Mouse (Mus musculus): Measurements from ENCODE around the gene E130309D02Rik. TPM values are rescaled to one million over a fixed set of nuclear protein-coding genes. Genes with fewer than 3 reads are reported as not detected.

E130309D02Rik gene
- polyA plus RNA-seq, 1 experiment = not detected

- TF ChIP-seq CTCF (IDR thresholded peaks at IDR 0.05; ENCODE audit: insufficient read depth, low read depth, low read length) (no peak), POLR2A (IDR thresholded peaks at IDR 0.05; ENCODE audit: insufficient read depth, low read depth, low read length) (no peak)
- H3K27ac ChIP-seq (ENCODE audit: insufficient read depth, low read depth, low read length) = no peak overlapping the region
- H3K4me1 ChIP-seq (ENCODE audit: control insufficient read depth, insufficient read depth, low read length) = peaks cover 35% of the 10 kb centered on the region
- H3K4me3 ChIP-seq (ENCODE audit: insufficient read depth, low read depth, low read length) = no peak overlapping the region
- 88% methylated on average over 6 of the region's 6 CpGs for WGBS
These were observed 48.4 kb downstream of the E130309D02Rik start for GRCm38 (mm10) chr5:143266794-143267193.

GRCm38 (mm10) chr5:143265409-143265808 is 49.8 kb downstream of the E130309D02Rik start:
- Histone ChIP-seq H3K4me3 (ENCODE audit: insufficient read depth, low read depth, low read length) (no peak overlapping the region), H3K4me1 (ENCODE audit: control insufficient read depth, insufficient read depth, low read length) (peaks cover 32% of the 10 kb centered on the region), H3K27ac (ENCODE audit: insufficient read depth, low read depth, low read length) (no peak overlapping the region)
- 39% methylated on average over 1 of the region's 1 CpGs for WGBS
- no peak for TF ChIP-seq POLR2A (IDR thresholded peaks at IDR 0.05; ENCODE audit: insufficient read depth, low read depth, low read length)
- TF ChIP-seq CTCF (IDR thresholded peaks at IDR 0.05; ENCODE audit: insufficient read depth, low read depth, low read length) = no peak

DNA sequence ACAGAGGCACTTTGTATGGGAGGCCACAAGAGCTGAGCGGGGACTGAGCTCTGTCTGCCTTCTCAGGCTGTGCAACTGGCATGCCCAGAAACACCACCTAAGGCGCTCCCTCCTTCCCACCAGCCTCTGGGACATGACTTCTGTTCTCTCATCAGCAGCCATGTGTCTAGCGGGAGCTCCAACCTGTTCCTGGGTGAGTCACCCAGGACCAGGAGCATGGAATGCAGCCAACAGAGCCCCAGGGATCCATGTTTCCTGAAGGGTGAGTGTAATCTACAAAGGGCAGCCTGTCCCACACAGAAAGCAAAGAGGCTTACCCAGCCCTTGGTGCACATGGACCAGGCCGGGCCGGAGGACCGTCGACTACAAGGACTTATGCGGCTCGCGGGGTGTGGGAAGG is 50.5 kb downstream of the E130309D02Rik start:
- H3K4me3 ChIP-seq (ENCODE audit: insufficient read depth, low read depth, low read length) = no peak overlapping the region
- TF ChIP-seq POLR2A (IDR thresholded peaks at IDR 0.05; ENCODE audit: insufficient read depth, low read depth, low read length) (no peak), CTCF (IDR thresholded peaks at IDR 0.05; ENCODE audit: insufficient read depth, low read depth, low read length) (no peak)
- H3K27ac ChIP-seq (ENCODE audit: insufficient read depth, low read depth, low read length) = no peak overlapping the region
- peaks cover 32% of the 10 kb centered on the region for H3K4me1 ChIP-seq (ENCODE audit: control insufficient read depth, insufficient read depth, low read length)
- WGBS = 64% methylated on average over 10 of the region's 10 CpGs

GRCm38 (mm10) chr5:143261636-143262035 is 53.5 kb downstream of the E130309D02Rik start:
- 69% methylated on average over 8 of the region's 8 CpGs for WGBS
- TF ChIP-seq CTCF (IDR thresholded peaks at IDR 0.05; ENCODE audit: insufficient read depth, low read depth, low read length) (no peak), POLR2A (IDR thresholded peaks at IDR 0.05; ENCODE audit: insufficient read depth, low read depth, low read length) (no peak)
- H3K4me3 ChIP-seq (ENCODE audit: insufficient read depth, low read depth, low read length) = no peak overlapping the region
- H3K27ac ChIP-seq (ENCODE audit: insufficient read depth, low read depth, low read length) = no peak overlapping the region
- peaks cover 19% of the 10 kb centered on the region for H3K4me1 ChIP-seq (ENCODE audit: control insufficient read depth, insufficient read depth, low read length)

- TF ChIP-seq POLR2A (IDR thresholded peaks at IDR 0.05; ENCODE audit: insufficient read depth, low read depth, low read length) (no peak), CTCF (IDR thresholded peaks at IDR 0.05; ENCODE audit: insufficient read depth, low read depth, low read length) (no peak)
- WGBS = 93% methylated on average over 5 of the region's 5 CpGs
- no peak overlapping the region for H3K27ac ChIP-seq (ENCODE audit: insufficient read depth, low read depth, low read length)
- no peak overlapping the region for H3K4me3 ChIP-seq (ENCODE audit: insufficient read depth, low read depth, low read length)
- no peaks in the 10 kb centered on the region for H3K4me1 ChIP-seq (ENCODE audit: control insufficient read depth, insufficient read depth, low read length)
These were observed 59.4 kb downstream of the E130309D02Rik start for GRCm38 (mm10) chr5:143255802-143256201.

DNA sequence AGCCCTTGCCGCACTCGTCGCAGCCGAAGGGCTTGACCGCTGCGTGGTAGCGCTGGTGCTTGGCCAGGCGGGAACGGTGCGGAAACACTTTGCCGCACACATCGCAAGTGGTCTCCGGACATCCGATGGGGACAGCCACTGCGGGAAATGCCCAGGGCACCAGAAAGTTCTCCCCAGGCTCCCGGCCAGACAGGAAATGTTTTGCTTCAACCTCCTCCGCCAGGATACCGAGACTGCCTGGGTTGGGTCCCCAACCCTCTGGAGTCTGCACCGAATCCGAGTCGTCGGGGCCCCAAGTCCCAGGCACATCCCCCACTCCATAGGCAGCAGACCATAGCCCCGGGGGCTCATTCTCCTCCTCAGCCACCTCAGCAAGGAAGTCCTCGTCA is 60.0 kb downstream of the E130309D02Rik start:
- no peak overlapping the region for H3K27ac ChIP-seq (ENCODE audit: insufficient read depth, low read depth, low read length)
- no peak overlapping the region for H3K4me3 ChIP-seq (ENCODE audit: insufficient read depth, low read depth, low read length)
- 74% methylated on average over 24 of the region's 24 CpGs for WGBS
- no peaks in the 10 kb centered on the region for H3K4me1 ChIP-seq (ENCODE audit: control insufficient read depth, insufficient read depth, low read length)
- TF ChIP-seq CTCF (IDR thresholded peaks at IDR 0.05; ENCODE audit: insufficient read depth, low read depth, low read length) (no peak), POLR2A (IDR thresholded peaks at IDR 0.05; ENCODE audit: insufficient read depth, low read depth, low read length) (no peak)

DNA sequence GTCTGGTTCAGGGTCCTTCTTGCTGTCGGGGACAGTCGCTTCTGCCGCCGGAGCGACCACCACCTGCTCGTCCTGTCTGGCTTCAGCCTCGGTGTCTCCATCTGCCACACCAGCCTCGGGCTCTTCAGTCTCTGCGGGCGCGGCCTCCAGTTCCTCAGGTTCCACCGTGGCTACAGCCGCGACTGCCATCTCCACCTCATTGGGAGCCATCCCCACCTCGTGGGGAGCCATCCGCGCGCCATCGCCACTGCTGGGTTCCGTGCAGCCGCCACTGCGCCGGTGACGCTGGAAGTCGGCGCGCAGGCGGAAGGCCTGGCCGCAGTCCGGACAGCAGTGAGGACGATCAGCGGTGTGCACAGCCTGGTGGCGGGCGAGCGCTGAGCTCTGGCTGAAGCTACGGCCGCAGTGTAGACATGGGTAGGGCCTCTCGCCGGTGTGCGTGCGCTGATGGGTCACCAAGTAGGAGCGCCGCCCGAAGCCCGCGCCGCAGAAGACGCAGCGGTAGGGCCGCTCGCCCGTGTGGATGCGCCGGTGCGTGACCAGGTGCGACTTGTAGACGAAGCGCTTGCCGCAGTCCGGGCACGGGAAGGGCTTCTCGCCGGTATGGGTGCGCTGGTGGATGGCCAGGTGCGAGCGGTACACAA is 60.6 kb downstream of the E130309D02Rik start:
- Histone ChIP-seq H3K4me3 (ENCODE audit: insufficient read depth, low read depth, low read length) (no peak overlapping the region), H3K4me1 (ENCODE audit: control insufficient read depth, insufficient read depth, low read length) (no peaks in the 10 kb centered on the region), H3K27ac (ENCODE audit: insufficient read depth, low read depth, low read length) (no peak overlapping the region)
- no peak for TF ChIP-seq POLR2A (IDR thresholded peaks at IDR 0.05; ENCODE audit: insufficient read depth, low read depth, low read length)
- TF ChIP-seq CTCF (IDR thresholded peaks at IDR 0.05; ENCODE audit: insufficient read depth, low read depth, low read length) = no peak
- WGBS = 75% methylated on average over 66 of the region's 66 CpGs

DNA sequence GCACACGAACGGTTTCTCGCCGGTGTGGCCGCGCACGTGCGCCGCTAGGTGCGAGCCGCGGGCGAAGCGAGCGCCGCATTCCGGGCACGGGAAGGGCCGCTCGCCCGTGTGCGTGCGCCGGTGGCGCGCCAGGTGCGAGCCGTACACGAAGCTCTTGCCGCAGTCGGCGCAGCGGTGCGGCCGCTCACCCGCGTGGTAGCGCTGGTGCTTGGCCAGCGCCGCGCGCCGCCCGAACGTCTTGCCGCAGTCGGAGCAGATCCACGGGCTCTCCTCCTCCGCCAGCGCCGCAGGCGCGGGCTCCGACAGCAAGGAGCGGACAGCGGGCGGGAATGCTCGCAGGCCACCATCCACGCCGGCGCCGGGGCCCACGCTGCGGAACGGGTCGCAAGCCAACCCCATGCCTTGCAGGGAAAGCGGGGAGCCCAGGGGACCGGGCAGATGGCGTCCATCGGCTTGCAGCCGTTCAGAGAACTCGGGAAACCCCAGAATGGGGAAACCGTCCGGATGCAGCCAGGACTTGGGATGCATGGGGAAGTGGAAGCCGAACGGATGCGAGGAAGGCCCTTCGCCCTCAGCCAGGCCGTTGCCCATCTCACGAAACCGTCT is 61.2 kb downstream of the E130309D02Rik start:
- no peaks in the 10 kb centered on the region for H3K4me1 ChIP-seq (ENCODE audit: control insufficient read depth, insufficient read depth, low read length)
- no peak overlapping the region for H3K4me3 ChIP-seq (ENCODE audit: insufficient read depth, low read depth, low read length)
- WGBS = 49% methylated on average over 81 of the region's 81 CpGs
- no peak overlapping the region for H3K27ac ChIP-seq (ENCODE audit: insufficient read depth, low read depth, low read length)
- TF ChIP-seq CTCF (IDR thresholded peaks at IDR 0.05; ENCODE audit: insufficient read depth, low read depth, low read length) (no peak), POLR2A (IDR thresholded peaks at IDR 0.05; ENCODE audit: insufficient read depth, low read depth, low read length) (no peak)

DNA sequence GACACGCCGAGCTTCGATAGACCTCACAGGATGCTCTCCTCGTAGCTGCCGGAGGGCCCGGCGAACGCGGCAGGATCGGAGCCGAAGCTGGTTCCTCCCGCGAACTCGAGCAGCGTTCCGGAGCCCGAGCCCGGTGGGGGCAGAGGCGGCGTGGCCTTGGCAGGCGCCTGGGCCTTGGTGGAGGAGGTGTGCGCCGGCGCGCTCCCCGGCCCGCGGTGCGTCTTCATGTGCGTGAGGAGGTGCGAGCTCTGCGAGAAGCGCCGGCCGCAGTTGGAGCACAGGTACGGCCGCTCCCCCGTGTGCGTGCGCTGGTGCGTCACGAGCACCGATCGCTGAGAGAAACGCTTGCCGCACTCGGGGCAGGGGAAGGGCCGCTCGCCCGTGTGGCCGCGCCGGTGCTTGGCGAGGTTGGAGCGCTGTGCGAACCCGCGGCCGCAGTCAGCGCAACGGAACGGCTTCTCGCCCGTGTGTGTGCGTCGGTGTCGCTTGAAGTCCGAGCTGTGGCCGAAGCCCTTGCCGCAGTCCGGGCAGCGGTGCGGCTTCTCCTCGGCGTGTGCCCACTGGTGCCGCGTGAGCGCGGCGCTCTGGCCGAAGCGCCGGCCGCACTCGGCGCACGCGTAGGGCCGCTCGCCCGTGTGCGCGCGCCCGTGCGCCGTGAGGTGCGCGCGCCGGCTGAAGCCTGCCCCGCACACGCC is 61.8 kb downstream of the E130309D02Rik start:
- no peaks in the 10 kb centered on the region for H3K4me1 ChIP-seq (ENCODE audit: control insufficient read depth, insufficient read depth, low read length)
- no peak for TF ChIP-seq CTCF (IDR thresholded peaks at IDR 0.05; ENCODE audit: insufficient read depth, low read depth, low read length)
- no peak for TF ChIP-seq POLR2A (IDR thresholded peaks at IDR 0.05; ENCODE audit: insufficient read depth, low read depth, low read length)
- WGBS = 51% methylated on average over 103 of the region's 103 CpGs
- H3K27ac ChIP-seq (ENCODE audit: insufficient read depth, low read depth, low read length) = no peak overlapping the region
- no peak overlapping the region for H3K4me3 ChIP-seq (ENCODE audit: insufficient read depth, low read depth, low read length)
